Mouse (Mus musculus): ENCODE measurements around the gene Il11. TPM values are rescaled to one million over a fixed set of nuclear protein-coding genes. Genes with fewer than 3 reads are reported as not detected.

Gene Il11
- polyA plus RNA-seq, 2 experiments, result 0.22 to 0.33 TPM

- H3K4me1 ChIP-seq (ENCODE audit: control insufficient read depth, insufficient read depth, low read length), result peaks cover 9% of the 10 kb centered on the region
These were observed 30.5 kb downstream of the Il11 start for GRCm38 (mm10) chr7:4751971-4752820.

DNA sequence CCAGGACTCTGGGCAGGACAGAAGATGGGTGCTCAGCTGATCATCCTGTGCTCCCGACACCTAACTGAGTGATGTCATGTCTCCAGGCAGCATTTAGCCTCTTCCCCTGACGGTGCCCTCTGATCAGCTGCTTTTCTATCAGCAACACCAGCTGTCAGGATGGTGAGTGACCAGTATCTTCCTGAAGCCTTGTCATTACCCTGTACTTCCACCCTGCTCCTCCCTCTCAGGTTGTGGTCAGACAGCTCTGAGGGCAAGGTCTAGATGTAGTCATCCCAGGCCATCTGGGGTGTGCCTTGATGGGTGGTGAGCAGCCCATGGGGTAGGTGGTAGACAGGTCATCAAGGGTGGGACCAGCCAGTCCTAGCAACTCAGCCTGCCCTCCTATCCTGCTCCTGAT is 33.5 kb downstream of the Il11 start:
- H3K27me3 ChIP-seq (ENCODE audit: control insufficient read depth, insufficient read depth, low read length), result no peaks in the 10 kb centered on the region
- H3K9me3 ChIP-seq (ENCODE audit: control insufficient read depth, low read length), result no peaks in the 10 kb centered on the region
- peaks cover 9% of the 10 kb centered on the region for H3K4me1 ChIP-seq (ENCODE audit: control insufficient read depth, insufficient read depth, low read length)
- H3K4me2 ChIP-seq (replicated peaks; ENCODE audit: low read depth, low read length, severe bottlenecking), result no peak overlapping the region
- DNase-seq (ENCODE audit: low spot score) (no peak), ATAC-seq (ENCODE audit: low FRiP score, low read depth) (no peak)
- no peak overlapping the region for H3K9ac ChIP-seq (ENCODE audit: low read depth, low read length, severe bottlenecking)
- H3K36me3 ChIP-seq (ENCODE audit: control insufficient read depth, insufficient read depth, low read length), result peaks cover 32% of the 10 kb centered on the region
- no peak for TF ChIP-seq POLR2A (IDR thresholded peaks at IDR 0.05; ENCODE audit: borderline replicate concordance, extremely low read depth, insufficient read depth, insufficient read length)
- no peak overlapping the region for H3K27ac ChIP-seq (replicated peaks; ENCODE audit: low read depth, low read length)
- H3K4me3 ChIP-seq (replicated peaks; ENCODE audit: low read length), result no peak overlapping the region
- 91% methylated on average over 2 of the region's 2 CpGs for WGBS

More at GRCm38 (mm10) chr7:4751971-4752820, 30.5 kb downstream of the Il11 start:
- no peaks in the 10 kb centered on the region for H3K9me3 ChIP-seq (ENCODE audit: control insufficient read depth, low read length)
- H3K27me3 ChIP-seq (ENCODE audit: control insufficient read depth, insufficient read depth, low read length), result no peaks in the 10 kb centered on the region
- DNase-seq (ENCODE audit: low spot score), result peak; percentile 44
- H3K4me2 ChIP-seq (replicated peaks; ENCODE audit: low read depth, low read length, severe bottlenecking), result peak overlapping the region; percentile 51
- peak overlapping the region; percentile 39 for H3K4me3 ChIP-seq (replicated peaks; ENCODE audit: low read length)
- no peak for TF ChIP-seq POLR2A (IDR thresholded peaks at IDR 0.05; ENCODE audit: borderline replicate concordance, extremely low read depth, insufficient read depth, insufficient read length)
- WGBS, result 4% methylated on average over 30 of the region's 30 CpGs
- ATAC-seq (ENCODE audit: low FRiP score, low read depth), result peak; percentile 77
- peak overlapping the region; percentile 52 for H3K9ac ChIP-seq (ENCODE audit: low read depth, low read length, severe bottlenecking)
- peaks cover 7% of the 10 kb centered on the region; the same call in 1 of the 2 replicates for H3K36me3 ChIP-seq (ENCODE audit: control insufficient read depth, insufficient read depth, low read length)
- peak overlapping the region; percentile 63 for H3K27ac ChIP-seq (replicated peaks; ENCODE audit: low read depth, low read length)

GRCm38 (mm10) chr7:4748321-4748720 is 34.3 kb downstream of the Il11 start:
- DNase-seq (ENCODE audit: low spot score), result no peak
- no peak overlapping the region for H3K27ac ChIP-seq (replicated peaks; ENCODE audit: low read depth, low read length)
- no peaks in the 10 kb centered on the region for H3K27me3 ChIP-seq (ENCODE audit: control insufficient read depth, insufficient read depth, low read length)
- peaks cover 39% of the 10 kb centered on the region for H3K36me3 ChIP-seq (ENCODE audit: control insufficient read depth, insufficient read depth, low read length)
- WGBS, result 81% methylated on average over 4 of the region's 4 CpGs
- no peaks in the 10 kb centered on the region for H3K9me3 ChIP-seq (ENCODE audit: control insufficient read depth, low read length)
- H3K4me1 ChIP-seq (ENCODE audit: control insufficient read depth, insufficient read depth, low read length), result peaks cover 9% of the 10 kb centered on the region
- no peak overlapping the region for H3K4me2 ChIP-seq (replicated peaks; ENCODE audit: low read depth, low read length, severe bottlenecking)
- no peak overlapping the region for H3K9ac ChIP-seq (ENCODE audit: low read depth, low read length, severe bottlenecking)
- ATAC-seq (ENCODE audit: low FRiP score, low read depth), result no peak
- no peak overlapping the region for H3K4me3 ChIP-seq (replicated peaks; ENCODE audit: low read length)
- no peak for TF ChIP-seq POLR2A (IDR thresholded peaks at IDR 0.05; ENCODE audit: borderline replicate concordance, extremely low read depth, insufficient read depth, insufficient read length)

DNA sequence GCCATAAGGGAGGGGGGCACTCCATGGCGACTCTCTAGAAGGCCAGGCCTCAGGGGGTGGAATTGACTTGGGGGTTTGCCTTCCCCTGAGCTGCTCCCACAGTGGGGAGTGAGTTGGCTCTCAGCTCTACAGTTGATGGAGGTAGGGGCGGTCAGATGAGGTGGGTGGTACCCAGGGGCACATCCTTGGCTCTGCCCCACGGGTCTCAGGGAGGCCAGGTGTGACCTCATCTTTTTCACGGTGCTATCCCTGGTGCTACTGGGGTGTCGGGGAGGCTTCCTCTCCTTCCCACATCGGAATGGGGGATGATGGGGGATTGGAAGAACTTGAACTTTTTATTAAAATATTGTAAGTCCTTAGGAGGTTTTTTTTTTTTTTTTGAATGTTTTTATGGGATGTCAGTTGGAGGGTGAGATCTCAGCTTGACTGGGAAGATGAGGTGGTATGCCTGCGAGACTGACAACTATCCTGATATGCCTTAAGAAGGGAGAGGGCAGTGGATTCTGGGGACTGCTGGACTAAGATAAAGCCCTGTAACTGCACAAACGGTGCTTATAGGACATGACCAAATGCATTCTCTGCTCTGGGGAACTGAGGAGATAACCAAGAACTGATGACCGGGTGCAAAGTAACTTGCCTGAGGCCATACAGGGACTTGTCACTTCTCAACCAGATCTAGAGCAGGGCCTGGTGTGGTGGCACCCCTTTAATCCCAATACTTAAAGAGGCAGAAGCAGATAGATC is 35.3 kb downstream of the Il11 start:
- H3K9ac ChIP-seq (ENCODE audit: low read depth, low read length, severe bottlenecking), result no peak overlapping the region
- peaks cover 6% of the 10 kb centered on the region for H3K4me1 ChIP-seq (ENCODE audit: control insufficient read depth, insufficient read depth, low read length)
- peaks cover 47% of the 10 kb centered on the region for H3K36me3 ChIP-seq (ENCODE audit: control insufficient read depth, insufficient read depth, low read length)
- DNase-seq (ENCODE audit: low spot score) (no peak), ATAC-seq (ENCODE audit: low FRiP score, low read depth) (no peak)
- no peak overlapping the region for H3K4me2 ChIP-seq (replicated peaks; ENCODE audit: low read depth, low read length, severe bottlenecking)
- H3K27ac ChIP-seq (replicated peaks; ENCODE audit: low read depth, low read length), result no peak overlapping the region
- H3K9me3 ChIP-seq (ENCODE audit: control insufficient read depth, low read length), result no peaks in the 10 kb centered on the region
- no peak for TF ChIP-seq POLR2A (IDR thresholded peaks at IDR 0.05; ENCODE audit: borderline replicate concordance, extremely low read depth, insufficient read depth, insufficient read length)
- no peaks in the 10 kb centered on the region for H3K27me3 ChIP-seq (ENCODE audit: control insufficient read depth, insufficient read depth, low read length)
- no peak overlapping the region for H3K4me3 ChIP-seq (replicated peaks; ENCODE audit: low read length)
- WGBS, result 66% methylated on average over 9 of the region's 9 CpGs

- Histone ChIP-seq H3K27ac (replicated peaks; ENCODE audit: low read depth, low read length) (no peak overlapping the region), H3K4me2 (replicated peaks; ENCODE audit: low read depth, low read length, severe bottlenecking) (no peak overlapping the region), H3K9me3 (ENCODE audit: control insufficient read depth, low read length) (no peaks in the 10 kb centered on the region), H3K4me1 (ENCODE audit: control insufficient read depth, insufficient read depth, low read length) (no peaks in the 10 kb centered on the region; the same call in 1 of the 2 replicates), H3K27me3 (ENCODE audit: control insufficient read depth, insufficient read depth, low read length) (no peaks in the 10 kb centered on the region), H3K36me3 (ENCODE audit: control insufficient read depth, insufficient read depth, low read length) (peaks cover 52% of the 10 kb centered on the region), H3K4me3 (replicated peaks; ENCODE audit: low read length) (no peak overlapping the region), H3K9ac (ENCODE audit: low read depth, low read length, severe bottlenecking) (no peak overlapping the region)
- no peak for ATAC-seq (ENCODE audit: low FRiP score, low read depth)
- no peak for TF ChIP-seq POLR2A (IDR thresholded peaks at IDR 0.05; ENCODE audit: borderline replicate concordance, extremely low read depth, insufficient read depth, insufficient read length)
- DNase-seq (ENCODE audit: low spot score), result no peak
- 88% methylated on average over 22 of the region's 22 CpGs for WGBS
These were observed 36.2 kb downstream of the Il11 start for GRCm38 (mm10) chr7:4746326-4746980.
